Mouse (Mus musculus) erythroblast, embryonic 14.5 days (primary cell): ENCODE results near the gene Snx12.

Experiments
- GATA1 ChIP-seq: IDR thresholded peaks from 2 replicates; pipeline ENCODE4 v1.6.1; 2012; ENCODE audit warnings: low read length, inconsistent platforms, mixed read lengths
- TAL1 ChIP-seq: IDR thresholded peaks from 3 replicates; pipeline ENCODE4 v1.6.1; 2012; ENCODE audit warnings: low read length, inconsistent platforms, mixed read lengths

DNA sequence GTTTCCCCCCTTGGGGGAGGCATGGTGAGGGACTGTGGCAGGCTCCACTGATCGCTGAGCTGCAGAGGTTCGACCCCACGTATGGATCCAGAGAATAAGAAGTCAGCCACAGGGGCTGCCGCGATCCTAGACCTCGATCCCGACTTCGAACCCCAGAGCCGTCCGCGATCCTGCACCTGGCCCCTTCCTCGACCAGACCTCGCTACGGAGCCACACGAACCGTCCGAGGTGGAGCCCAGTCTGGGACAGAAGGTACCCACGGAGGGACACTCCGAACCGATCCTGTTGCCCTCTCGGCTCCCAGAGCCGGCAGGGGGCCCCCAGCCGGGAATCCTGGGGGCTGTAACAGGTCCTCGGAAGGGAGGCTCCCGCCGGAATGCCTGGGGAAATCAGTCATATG lies 32.4 kb upstream of the Snx12 start:
- no peak for TF ChIP-seq GATA1
- TF ChIP-seq TAL1: no peak
